Mouse (Mus musculus) liver, postnatal 0 days (tissue): ENCODE measurements around the gene Iqcd.

Source experiments
- CTCF ChIP-seq: sonication (generic); IDR thresholded peaks from 2 replicates; pipeline ENCODE4 v1.5.1; 2016; ENCODE audit warnings: antibody characterized with exemption, low read depth
- EP300 ChIP-seq: IDR thresholded peaks from 2 replicates; pipeline ENCODE4 v1.6.1; 2016; ENCODE audit warnings: antibody characterized with exemption, low read depth, mild to moderate bottlenecking

DNA sequence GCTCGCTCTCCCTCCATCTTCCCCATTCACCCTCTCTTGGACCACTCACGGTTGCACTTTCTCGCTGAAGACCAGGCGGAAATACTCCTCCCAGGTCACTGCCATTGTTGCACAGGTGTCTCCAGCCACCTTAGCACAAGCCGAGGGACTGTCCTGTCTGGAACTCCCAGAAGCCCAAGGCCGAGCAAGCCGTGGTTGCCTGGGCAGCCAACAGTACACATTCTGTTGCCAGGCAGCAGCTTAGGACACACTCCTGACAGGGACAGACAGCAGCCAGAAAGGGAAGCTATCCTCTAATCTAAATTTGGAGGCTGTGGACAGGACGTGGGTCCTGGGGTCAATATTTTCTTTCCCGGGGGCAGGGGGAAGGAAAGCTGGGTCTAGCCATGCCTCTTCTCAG, 45.3 kb downstream of the Iqcd start, which contains the start of gene Cfap73:
- TF ChIP-seq CTCF (no peak), EP300 (no peak)
